Mouse (Mus musculus) midbrain, embryonic 12.5 days (tissue): ENCODE data around the gene Hlf. TPM values are rescaled to one million over a fixed set of nuclear protein-coding genes. Genes with fewer than 3 reads are reported as not detected.

ENCODE experiments used
- ATAC-seq: fragments of 200-750 bp; cut with Nextera tagmentation; 2 replicates; pipeline ENCODE4 v1.8.0; 2017; ENCODE audit warnings: low read depth, moderate TSS enrichment, moderate library complexity; ENCODE audit not compliant: low FRiP score
- H3K27ac ChIP-seq: fragments of 300-500 bp; sonication (generic); replicated peaks from 2 replicates; pipeline ENCODE4 v1.5.1; 2016; ENCODE audit warnings: mild to moderate bottlenecking
- H3K27me3 ChIP-seq: fragments of 300-500 bp; sonication (generic); 2 replicates; pipeline ENCODE4 v1.6.1; 2016; ENCODE audit warnings: mild to moderate bottlenecking
- H3K36me3 ChIP-seq: fragments of 300-500 bp; sonication (generic); 2 replicates; pipeline ENCODE4 v1.6.1; 2016
- H3K4me1 ChIP-seq: fragments of 300-500 bp; sonication (generic); 2 replicates; pipeline ENCODE4 v1.6.1; 2016
- H3K4me2 ChIP-seq: fragments of 300-500 bp; sonication (generic); replicated peaks from 2 replicates; pipeline ENCODE4 v1.6.1; 2016; ENCODE audit warnings: mild to moderate bottlenecking, moderate library complexity
- H3K4me3 ChIP-seq: fragments of 300-500 bp; sonication (generic); 2 replicates; pipeline ENCODE4 v1.5.1; 2016; ENCODE audit warnings: mild to moderate bottlenecking
- H3K9ac ChIP-seq: fragments of 300-500 bp; sonication (generic); replicated peaks from 2 replicates; pipeline ENCODE4 v1.6.1; 2016; ENCODE audit warnings: mild to moderate bottlenecking, moderate library complexity
- H3K9me3 ChIP-seq: fragments of 300-500 bp; sonication (generic); 2 replicates; pipeline ENCODE4 v1.6.1; 2016; ENCODE audit warnings: mild to moderate bottlenecking
- WGBS: fragments of 180-500 bp; shearing (Covaris S2); methylation state at CpG from one replicate; pipeline ENCODE4 v1.1.7; 2016; 5-methylcytosine and 5-hydroxymethylcytosine counted together
- polyA plus RNA-seq: library from polyadenylated mRNA; unstranded; fragments of >200 nt; fragmentation: Nextera tagmentation; extraction: Ambion mirVana; gene quantifications from 2 replicates; pipeline ENCODE4 v1.2.1, GENCODE M21; 2016

Gene Hlf
- polyA plus RNA-seq, 1 experiment from 2014 or later = 5.3 TPM

GRCm38 (mm10) chr11:90389174-90389901 is 1.4 kb downstream of the Hlf start:
- WGBS = under 1% methylated on average over 36 of the region's 36 CpGs
- H3K4me3 ChIP-seq = peak overlapping the region; percentile 50
- H3K27me3 ChIP-seq = peaks cover 62% of the 10 kb centered on the region
- H3K9ac ChIP-seq = peak overlapping the region; percentile 41
- ATAC-seq = 0 out of 2 replicates have a peak, but pooled peaks have one; percentile 12
- peak overlapping the region; percentile 90 for H3K4me2 ChIP-seq
- H3K9me3 ChIP-seq = no peaks in the 10 kb centered on the region
- H3K27ac ChIP-seq = no peak overlapping the region
- H3K4me1 ChIP-seq = peaks cover 23% of the 10 kb centered on the region
- no peaks in the 10 kb centered on the region for H3K36me3 ChIP-seq

- peak overlapping the region; percentile 90; the same call in 1 of the 2 replicates for H3K4me2 ChIP-seq
- 0 out of 2 replicates have a peak overlapping the region, but pooled peaks have one; percentile 50 for H3K4me3 ChIP-seq
- WGBS = 41% methylated on average over 32 of the region's 32 CpGs
Observed at GRCm38 (mm10) chr11:90387501-90388440, 2.9 kb downstream of the Hlf start.

GRCm38 (mm10) chr11:90382005-90382611 is 8.6 kb downstream of the Hlf start:
- no peaks in the 10 kb centered on the region for H3K36me3 ChIP-seq
- H3K4me3 ChIP-seq = no peak overlapping the region
- no peaks in the 10 kb centered on the region for H3K9me3 ChIP-seq
- H3K9ac ChIP-seq = no peak overlapping the region
- peak; percentile 75; the same call in 1 of the 2 replicates for ATAC-seq
- peaks cover 14% of the 10 kb centered on the region for H3K27me3 ChIP-seq
- H3K27ac ChIP-seq = no peak overlapping the region
- peaks cover 11% of the 10 kb centered on the region for H3K4me1 ChIP-seq
- 28% methylated on average over 6 of the region's 6 CpGs for WGBS
- no peak overlapping the region for H3K4me2 ChIP-seq

More at GRCm38 (mm10) chr11:90387501-90388440, 2.9 kb downstream of the Hlf start:
- ATAC-seq = no peak
- no peak overlapping the region for H3K9ac ChIP-seq
- no peak overlapping the region for H3K27ac ChIP-seq
- H3K4me1 ChIP-seq = peaks cover 23% of the 10 kb centered on the region
- H3K27me3 ChIP-seq = peaks cover 60% of the 10 kb centered on the region
- H3K9me3 ChIP-seq = no peaks in the 10 kb centered on the region
- H3K36me3 ChIP-seq = no peaks in the 10 kb centered on the region

- 55% methylated on average over 5 of the region's 5 CpGs for WGBS
- 0 out of 2 replicates have a peak, but pooled peaks have one; percentile 34 for ATAC-seq
- H3K9me3 ChIP-seq = no peaks in the 10 kb centered on the region
- H3K9ac ChIP-seq = no peak overlapping the region
- no peak overlapping the region for H3K27ac ChIP-seq
- no peaks in the 10 kb centered on the region for H3K36me3 ChIP-seq
- H3K27me3 ChIP-seq = 0 out of 2 replicates have a peak, but pooled peaks cover 5% of the 10 kb centered on the region
- H3K4me2 ChIP-seq = no peak overlapping the region
- H3K4me1 ChIP-seq = peaks cover 11% of the 10 kb centered on the region
- H3K4me3 ChIP-seq = no peak overlapping the region
Observed at GRCm38 (mm10) chr11:90381113-90381512, 9.6 kb downstream of the Hlf start.

- H3K4me3 ChIP-seq = no peak overlapping the region
- peaks cover 11% of the 10 kb centered on the region for H3K4me1 ChIP-seq
- H3K9ac ChIP-seq = no peak overlapping the region
- 87% methylated on average over 10 of the region's 10 CpGs for WGBS
- H3K4me2 ChIP-seq = no peak overlapping the region
- H3K36me3 ChIP-seq = no peaks in the 10 kb centered on the region
- ATAC-seq = no peak
- no peak overlapping the region for H3K27ac ChIP-seq
- no peaks in the 10 kb centered on the region for H3K9me3 ChIP-seq
- H3K27me3 ChIP-seq = 0 out of 2 replicates have a peak, but pooled peaks cover 5% of the 10 kb centered on the region
Observed at GRCm38 (mm10) chr11:90380131-90380685, 10.5 kb downstream of the Hlf start.

GRCm38 (mm10) chr11:90378008-90378407 is 12.7 kb downstream of the Hlf start:
- Histone ChIP-seq H3K9ac (no peak overlapping the region), H3K4me3 (no peak overlapping the region), H3K9me3 (no peaks in the 10 kb centered on the region), H3K27me3 (no peaks in the 10 kb centered on the region), H3K27ac (no peak overlapping the region), H3K36me3 (no peaks in the 10 kb centered on the region), H3K4me2 (no peak overlapping the region), H3K4me1 (peaks cover 11% of the 10 kb centered on the region)
- whole genome bisulfite sequencing = 94% methylated on average over 5 of the region's 5 CpGs
- no peak for ATAC-seq

- WGBS = 96% methylated on average over 9 of the region's 9 CpGs
- Histone ChIP-seq H3K4me2 (no peak overlapping the region), H3K36me3 (no peaks in the 10 kb centered on the region), H3K27ac (no peak overlapping the region), H3K4me1 (peaks cover 3% of the 10 kb centered on the region; the same call in 1 of the 2 replicates), H3K9me3 (no peaks in the 10 kb centered on the region), H3K9ac (no peak overlapping the region), H3K27me3 (no peaks in the 10 kb centered on the region; the same call in 1 of the 2 replicates), H3K4me3 (no peak overlapping the region)
- ATAC-seq = no peak
Observed at GRCm38 (mm10) chr11:90376436-90376835, 14.3 kb downstream of the Hlf start.

- WGBS = 49% methylated on average over 8 of the region's 8 CpGs
Observed at GRCm38 (mm10) chr11:90371470-90372100, 19.1 kb downstream of the Hlf start.

GRCm38 (mm10) chr11:90370789-90371291 is 19.9 kb downstream of the Hlf start:
- 2% methylated on average over 11 of the region's 11 CpGs for WGBS

More at GRCm38 (mm10) chr11:90371470-90372100, 19.1 kb downstream of the Hlf start:
- H3K36me3 ChIP-seq = no peaks in the 10 kb centered on the region
- no peak for ATAC-seq
- peaks cover 30% of the 10 kb centered on the region for H3K4me1 ChIP-seq
- H3K27ac ChIP-seq = no peak overlapping the region
- no peak overlapping the region for H3K9ac ChIP-seq
- no peak overlapping the region for H3K4me3 ChIP-seq
- peaks cover 20% of the 10 kb centered on the region for H3K27me3 ChIP-seq
- no peak overlapping the region for H3K4me2 ChIP-seq
- no peaks in the 10 kb centered on the region for H3K9me3 ChIP-seq

GRCm38 (mm10) chr11:90370367-90370766 is 20.3 kb downstream of the Hlf start:
- no peaks in the 10 kb centered on the region for H3K9me3 ChIP-seq
- peaks cover 33% of the 10 kb centered on the region for H3K4me1 ChIP-seq
- peak overlapping the region; percentile 45 for H3K4me2 ChIP-seq
- peaks cover 20% of the 10 kb centered on the region for H3K27me3 ChIP-seq
- 0 out of 2 replicates have a peak overlapping the region, but pooled peaks have one; percentile 7 for H3K27ac ChIP-seq
- WGBS = 24% methylated on average over 11 of the region's 11 CpGs
- ATAC-seq = no peak
- H3K36me3 ChIP-seq = no peaks in the 10 kb centered on the region
- H3K4me3 ChIP-seq = peak overlapping the region; percentile 15; the same call in 1 of the 2 replicates
- H3K9ac ChIP-seq = no peak overlapping the region

More at GRCm38 (mm10) chr11:90370789-90371291, 19.9 kb downstream of the Hlf start:
- Histone ChIP-seq H3K9ac (0 out of 2 replicates have a peak overlapping the region, but pooled peaks have one; percentile 15), H3K27ac (no peak overlapping the region), H3K27me3 (peaks cover 20% of the 10 kb centered on the region), H3K36me3 (no peaks in the 10 kb centered on the region), H3K4me1 (peaks cover 33% of the 10 kb centered on the region), H3K9me3 (no peaks in the 10 kb centered on the region), H3K4me2 (peak overlapping the region; percentile 45), H3K4me3 (peak overlapping the region; percentile 15; the same call in 1 of the 2 replicates)
- ATAC-seq = no peak
